In the genomic region with DNA sequence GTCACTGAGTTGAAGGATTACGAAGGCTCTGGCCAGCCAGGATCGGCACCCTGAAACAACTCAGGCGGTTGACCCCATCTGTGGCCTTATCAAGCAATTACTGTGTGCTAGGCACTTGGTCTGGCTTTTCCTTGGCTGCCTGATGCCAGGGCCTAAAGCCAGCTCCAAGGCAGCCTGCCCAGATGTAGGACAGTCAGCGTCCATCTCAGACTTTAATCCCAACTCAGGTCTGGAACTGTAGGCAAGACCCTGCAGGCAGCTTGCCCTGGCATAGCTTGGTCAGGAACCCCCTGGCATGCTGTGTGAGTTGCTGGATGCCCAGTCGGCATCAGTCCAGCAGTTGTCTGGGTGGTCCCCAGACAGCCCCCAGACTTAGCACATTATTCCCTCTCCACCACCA, we compare ENCODE assay signal across 11 mouse cellular contexts. TPM values are rescaled to one million over a fixed set of nuclear protein-coding genes. Genes with fewer than 3 reads are reported as not detected.
DNase-seq lines count a peak whose midpoint lies in the region; ATAC-seq and TF ChIP-seq lines count a peak whose summit lies in the region.
"Had no signal": no experiment of that assay in that cellular context is flagged by ENCODE, and none has a peak within 500 bp of the region (broad histone marks: within the 10 kb centered on the region; RNA-seq: fewer than 3 reads in every experiment).

No protein-coding gene starts in this region.

- peak; percentile 88 for DNase-seq in left cerebral cortex, postnatal 4 days
- no peak for DNase-seq in left cerebral cortex, adult 9 months (ENCODE audit: low spot score in 2 of 2)
- no peak for DNase-seq in limb, embryonic 14.5 days (ENCODE audit: low spot score)
- DNase-seq in adrenal gland, postnatal 25 days, result no peak
- no peak for DNase-seq in urinary bladder, postnatal 25 days (ENCODE audit: low spot score)
- DNase-seq: thymus, postnatal 14 days had no signal

- ATAC-seq in erythroid progenitor cell, adult 5-6 weeks (replicated peaks; ENCODE audit: low FRiP score, poor library complexity, severe bottlenecking), result 0 out of 2 replicates have a peak, but pooled peaks have one; percentile 18
- no peak for ATAC-seq in heart, embryonic 15.5 days (replicated peaks; ENCODE audit: insufficient number of reproducible peaks, insufficient read depth, low FRiP score, low read depth)
- ATAC-seq in limb, embryonic 14.5 days (ENCODE audit: low FRiP score, low read depth), result no peak
- ATAC-seq: inflammation-experienced regulatory T-cells, adult 6 months had no signal

- H3K27me3 ChIP-seq in heart, embryonic 15.5 days, result no peaks in the 10 kb centered on the region
- no peaks in the 10 kb centered on the region for H3K27me3 ChIP-seq in limb, embryonic 14.5 days (ENCODE audit: control insufficient read depth, insufficient read depth, low read length)

- no peak for TF ChIP-seq POLR2A in limb, embryonic 14.5 days (IDR thresholded peaks at IDR 0.05; ENCODE audit: borderline replicate concordance, extremely low read depth, insufficient read depth, insufficient read length)

- peak overlapping the region; percentile 57 for H3K4me3 ChIP-seq in heart, embryonic 15.5 days
- H3K4me3 ChIP-seq in limb, embryonic 14.5 days (replicated peaks; ENCODE audit: low read length), result peak overlapping the region; percentile 47; the same call in 1 of the 2 replicates
- H3K4me3 ChIP-seq: erythroblast, embryonic 14.5 days had no signal

- 66% methylated on average over 5 of the region's 5 CpGs for WGBS in heart, embryonic 15.5 days
- 74% methylated on average over 5 of the region's 5 CpGs for WGBS in limb, embryonic 14.5 days

- no peak overlapping the region for H3K9ac ChIP-seq in heart, embryonic 15.5 days
- peak overlapping the region; percentile 59; the same call in 1 of the 2 replicates for H3K9ac ChIP-seq in limb, embryonic 14.5 days (ENCODE audit: low read depth, low read length, severe bottlenecking)
- H3K9ac ChIP-seq: liver, embryonic 14.5 days had no signal

- H3K9me3 ChIP-seq in heart, embryonic 15.5 days (replicated peaks), result no peaks in the 10 kb centered on the region
- no peaks in the 10 kb centered on the region for H3K9me3 ChIP-seq in limb, embryonic 14.5 days (ENCODE audit: control insufficient read depth, low read length)

- peak overlapping the region; percentile 90; the same call in 1 of the 2 replicates for H3K27ac ChIP-seq in heart, embryonic 15.5 days
- no peak overlapping the region for H3K27ac ChIP-seq in limb, embryonic 14.5 days (replicated peaks; ENCODE audit: low read depth, low read length)
- H3K27ac ChIP-seq: liver, embryonic 14.5 days had no signal

- intact Hi-C loops in left cerebral cortex, postnatal 4 days (cut with DNase I), result no loop called here

- peak overlapping the region; percentile 85 for H3K4me2 ChIP-seq in heart, embryonic 15.5 days
- H3K4me2 ChIP-seq in limb, embryonic 14.5 days (replicated peaks; ENCODE audit: low read depth, low read length, severe bottlenecking), result peak overlapping the region; percentile 70

- H3K4me1 ChIP-seq in heart, embryonic 15.5 days (replicated peaks), result peaks cover 79% of the 10 kb centered on the region
- H3K4me1 ChIP-seq in limb, embryonic 14.5 days (ENCODE audit: control insufficient read depth, insufficient read depth, low read length), result peaks cover 59% of the 10 kb centered on the region

- H3K36me3 ChIP-seq in heart, embryonic 15.5 days, result 0 out of 2 replicates have a peak, but pooled peaks cover 4% of the 10 kb centered on the region
- 0 out of 2 replicates have a peak, but pooled peaks cover 14% of the 10 kb centered on the region for H3K36me3 ChIP-seq in limb, embryonic 14.5 days (ENCODE audit: control insufficient read depth, insufficient read depth, low read length)

RNA-seq across cellular contexts. Expression of a gene that starts 29.3 kb away (rescaled TPM):
- 10 to 100 TPM; 34.1 to 38.0 TPM for total RNA-seq in left cerebral cortex, postnatal 4 days (2021)
- total RNA-seq in erythroid progenitor cell, adult 5-6 weeks (2015; ENCODE audit: low replicate concordance), result 4.2 and 4.7 TPM in 2 replicates
- 2.3 and 4.0 TPM in 2 replicates for total RNA-seq in erythroid progenitor cell, adult 5-6 weeks (2017; ENCODE audit: low replicate concordance)
- polyA plus RNA-seq in heart, embryonic 15.5 days (2015; fragmentation: Nextera tagmentation; extraction: Ambion mirVana), result 79.9 and 84.9 TPM in 2 replicates
- 34.8 and 38.5 TPM in 2 replicates for polyA plus RNA-seq in limb, embryonic 14.5 days (2012; rRNA removed)
- polyA plus RNA-seq in limb, embryonic 14.5 days (2014; fragmentation: Nextera tagmentation; extraction: Ambion mirVana), result 125 and 128 TPM in 2 replicates
- 38.9 and 47.4 TPM in 2 replicates for total RNA-seq in adrenal gland, postnatal 25 days (2021)

RNA-seq across cellular contexts. Expression of a gene that starts 37.1 kb away (rescaled TPM):
- 10 to 100 TPM; 12.4 to 15.7 TPM for total RNA-seq in left cerebral cortex, postnatal 4 days (2021)
- total RNA-seq in erythroid progenitor cell, adult 5-6 weeks (2015; ENCODE audit: low replicate concordance), result 1.4 and 2.1 TPM in 2 replicates
- total RNA-seq in erythroid progenitor cell, adult 5-6 weeks (2017; ENCODE audit: low replicate concordance), result 0.98 TPM in 1 of 2 replicates, not detected in the other
- polyA plus RNA-seq in heart, embryonic 15.5 days (2015; fragmentation: Nextera tagmentation; extraction: Ambion mirVana), result 18.6 and 26.0 TPM in 2 replicates
- 69.9 and 74.4 TPM in 2 replicates for polyA plus RNA-seq in limb, embryonic 14.5 days (2012; rRNA removed)
- polyA plus RNA-seq in limb, embryonic 14.5 days (2014; fragmentation: Nextera tagmentation; extraction: Ambion mirVana), result 78.1 TPM in 2 replicates
- total RNA-seq in adrenal gland, postnatal 25 days (2021), result 23.8 and 29.5 TPM in 2 replicates
